Mouse (Mus musculus) embryonic facial prominence, embryonic 14.5 days (tissue): ENCODE measurements around the gene Casr. TPM values are rescaled to one million over a fixed set of nuclear protein-coding genes. Genes with fewer than 3 reads are reported as not detected.

ENCODE experiments used
- ATAC-seq: fragments of 200-750 bp; cut with Nextera tagmentation; 2 replicates; pipeline ENCODE4 v1.8.0; 2017; ENCODE audit warnings: low read depth, moderate number of reproducible peaks, moderate TSS enrichment
- DNase-seq: peaks from one replicate; pipeline ENCODE4 v3.0.0-alpha.2; 2015; ENCODE audit warnings: low spot score
- H3K27ac ChIP-seq: fragments of 300-500 bp; sonication (generic); replicated peaks from 2 replicates; pipeline ENCODE4 v1.5.1; 2014; ENCODE audit warnings: low read depth, mild to moderate bottlenecking, low read length, moderate library complexity
- H3K27me3 ChIP-seq: fragments of 300-500 bp; sonication (generic); replicated peaks from 2 replicates; pipeline ENCODE4 v1.6.1; 2014; ENCODE audit warnings: low read length; ENCODE audit not compliant: control insufficient read depth, insufficient read depth
- H3K36me3 ChIP-seq: fragments of 300-500 bp; sonication (generic); 2 replicates; pipeline ENCODE4 v1.6.1; 2014; ENCODE audit warnings: low read length, mixed read lengths; ENCODE audit not compliant: control insufficient read depth, insufficient read depth
- H3K4me1 ChIP-seq: fragments of 300-500 bp; sonication (generic); 2 replicates; pipeline ENCODE4 v1.6.1; 2014; ENCODE audit warnings: antibody characterized with exemption, low read length; ENCODE audit not compliant: control insufficient read depth, insufficient read depth
- H3K4me2 ChIP-seq: fragments of 300-500 bp; sonication (generic); 2 replicates; pipeline ENCODE4 v1.6.1; 2014; ENCODE audit warnings: low read depth, mild to moderate bottlenecking, low read length, moderate library complexity, mixed read lengths
- H3K4me3 ChIP-seq: fragments of 300-500 bp; sonication (generic); 2 replicates; pipeline ENCODE4 v1.5.1; 2014; ENCODE audit warnings: low read depth, mild to moderate bottlenecking, low read length
- H3K9ac ChIP-seq: fragments of 300-500 bp; sonication (generic); 2 replicates; pipeline ENCODE4 v1.6.1; 2014; ENCODE audit warnings: low read depth, mild to moderate bottlenecking, low read length, moderate library complexity, mixed read lengths
- H3K9me3 ChIP-seq: fragments of 300-500 bp; sonication (generic); 2 replicates; pipeline ENCODE4 v1.6.1; 2016; ENCODE audit warnings: low read length; ENCODE audit not compliant: control insufficient read depth
- WGBS: fragments of 180-500 bp; shearing (Covaris S2); extraction: QIAGEN DNeasy Blood & Tissue Kit; methylation state at CpG from one replicate; pipeline ENCODE4 v1.1.7; 2014; 5-methylcytosine and 5-hydroxymethylcytosine counted together
- polyA plus RNA-seq: library from polyadenylated mRNA; unstranded; fragments of >200 nt; fragmentation: Nextera tagmentation; extraction: Ambion mirVana; gene quantifications from 2 replicates; pipeline ENCODE4 v1.2.1, GENCODE M21; 2014

Gene Casr
- polyA plus RNA-seq, 1 experiment from 2014 or later = 0.35 TPM

DNA sequence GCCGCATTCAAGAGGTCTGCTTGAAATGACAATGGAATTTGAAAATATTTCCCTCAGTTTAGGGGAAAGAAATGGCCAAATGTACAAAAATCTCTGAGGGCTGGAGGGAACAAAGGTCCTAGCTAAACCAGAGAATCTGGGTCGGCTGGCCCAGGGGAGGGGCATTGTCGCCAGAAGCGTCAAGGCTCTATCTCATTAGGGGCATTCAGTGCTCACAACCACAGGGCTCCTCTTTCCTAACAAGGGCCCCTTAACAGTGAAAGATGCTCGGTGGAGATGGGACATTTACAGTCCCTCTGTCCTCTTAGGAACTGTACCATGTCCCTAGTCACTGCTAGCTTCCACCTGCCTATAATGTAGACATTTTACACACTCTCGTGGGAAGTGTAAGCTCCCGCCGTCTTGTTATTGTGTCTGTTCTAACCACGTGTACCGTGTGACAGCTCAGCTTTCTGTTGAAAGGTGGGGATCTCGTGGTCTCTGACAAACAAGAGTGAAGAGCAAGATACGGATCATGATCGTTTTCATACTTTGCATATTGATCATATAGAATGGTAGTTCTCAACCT lies 90.8 kb downstream of the Casr start:
- Histone ChIP-seq H3K9me3 (no peaks in the 10 kb centered on the region), H3K27me3 (no peaks in the 10 kb centered on the region), H3K4me1 (no peaks in the 10 kb centered on the region), H3K4me2 (no peak overlapping the region), H3K27ac (no peak overlapping the region), H3K36me3 (no peaks in the 10 kb centered on the region), H3K9ac (no peak overlapping the region), H3K4me3 (no peak overlapping the region)
- no peak for DNase-seq
- 53% methylated on average over 13 of the region's 13 CpGs for WGBS
- no peak for ATAC-seq

- H3K36me3 ChIP-seq = no peaks in the 10 kb centered on the region
- no peak overlapping the region for H3K4me2 ChIP-seq
- no peak for DNase-seq
- 6% methylated on average over 2 of the region's 2 CpGs for WGBS
- H3K4me3 ChIP-seq = no peak overlapping the region
- no peak for ATAC-seq
- H3K9ac ChIP-seq = no peak overlapping the region
- H3K27me3 ChIP-seq = no peaks in the 10 kb centered on the region
- no peaks in the 10 kb centered on the region for H3K4me1 ChIP-seq
- no peaks in the 10 kb centered on the region for H3K9me3 ChIP-seq
- no peak overlapping the region for H3K27ac ChIP-seq
These were observed 91.9 kb downstream of the Casr start for GRCm38 (mm10) chr16:36469955-36470478.

GRCm38 (mm10) chr16:36469367-36469766 lies 92.6 kb downstream of the Casr start:
- WGBS = 86% methylated on average over 9 of the region's 9 CpGs
- no peaks in the 10 kb centered on the region for H3K36me3 ChIP-seq
- H3K4me3 ChIP-seq = no peak overlapping the region
- H3K9ac ChIP-seq = no peak overlapping the region
- no peak overlapping the region for H3K27ac ChIP-seq
- ATAC-seq = no peak
- H3K4me2 ChIP-seq = no peak overlapping the region
- DNase-seq = no peak
- no peaks in the 10 kb centered on the region for H3K27me3 ChIP-seq
- no peaks in the 10 kb centered on the region for H3K9me3 ChIP-seq
- H3K4me1 ChIP-seq = no peaks in the 10 kb centered on the region

DNA sequence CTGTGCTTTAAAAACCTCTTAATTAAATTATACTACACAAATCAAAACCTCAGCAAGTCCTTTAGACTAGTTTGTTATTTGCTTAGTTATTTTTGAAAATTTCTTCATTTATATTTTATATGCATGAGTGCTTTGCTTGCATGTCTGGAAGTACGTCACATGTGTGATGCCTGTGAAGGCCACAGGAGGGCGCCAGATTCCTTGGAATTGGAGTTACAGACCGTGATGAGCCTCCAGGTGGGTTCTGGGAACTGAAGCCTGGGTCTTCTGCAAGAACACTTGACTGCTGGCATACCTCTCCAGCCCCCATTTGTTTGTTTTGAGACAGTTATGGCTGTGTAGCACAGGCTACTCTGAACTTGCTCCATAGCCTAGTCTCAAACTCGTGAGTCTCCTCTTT lies 93.1 kb downstream of the Casr start:
- Histone ChIP-seq H3K9ac (no peak overlapping the region), H3K27ac (no peak overlapping the region), H3K36me3 (no peaks in the 10 kb centered on the region), H3K4me1 (no peaks in the 10 kb centered on the region), H3K4me3 (no peak overlapping the region), H3K4me2 (no peak overlapping the region), H3K9me3 (no peaks in the 10 kb centered on the region), H3K27me3 (no peaks in the 10 kb centered on the region)
- no peak for DNase-seq
- WGBS = 53% methylated on average over 4 of the region's 4 CpGs
- ATAC-seq = no peak

DNA sequence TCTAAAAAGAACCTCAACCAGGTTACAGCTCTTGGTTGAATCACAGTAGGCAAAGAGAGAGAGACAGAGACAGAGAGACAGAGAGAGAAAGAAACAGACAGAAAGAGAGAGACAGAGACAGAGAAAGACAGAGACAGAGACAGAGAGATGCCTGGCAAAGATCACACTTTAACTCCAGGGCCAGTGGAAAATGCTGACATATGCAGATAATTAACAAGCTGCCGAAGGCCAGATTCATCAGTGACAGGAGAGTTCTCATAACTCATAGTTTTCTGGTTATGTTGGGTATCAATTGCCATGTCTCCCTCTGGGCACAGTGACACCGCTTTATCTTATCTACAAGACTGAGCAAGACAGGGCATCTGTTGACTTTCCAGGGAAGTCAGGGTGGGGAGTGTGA lies 94.0 kb downstream of the Casr start:
- WGBS = 65% methylated on average over 2 of the region's 2 CpGs
- no peak for ATAC-seq

DNA sequence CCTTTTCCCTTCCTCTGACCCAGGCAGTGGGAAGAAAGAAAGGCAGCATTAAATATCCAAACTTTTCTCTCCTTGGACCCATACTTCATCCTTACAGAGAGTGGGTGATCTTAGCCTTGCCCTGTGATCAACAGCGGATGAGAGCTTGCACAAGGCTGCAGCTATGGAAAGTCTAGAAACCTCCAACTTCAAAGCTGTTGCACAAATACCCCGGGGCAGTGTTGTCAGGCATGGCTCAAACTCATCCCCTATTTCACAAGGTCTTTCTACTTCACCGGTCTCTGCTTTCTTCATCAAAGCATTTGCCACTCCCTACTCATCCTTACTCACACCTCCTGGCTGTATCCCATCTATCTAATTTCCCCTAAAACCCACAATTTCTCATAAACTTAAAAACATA lies 96.5 kb downstream of the Casr start:
- no peaks in the 10 kb centered on the region for H3K27me3 ChIP-seq
- H3K4me1 ChIP-seq = no peaks in the 10 kb centered on the region
- no peak overlapping the region for H3K4me3 ChIP-seq
- H3K9ac ChIP-seq = no peak overlapping the region
- no peak overlapping the region for H3K4me2 ChIP-seq
- no peaks in the 10 kb centered on the region for H3K36me3 ChIP-seq
- no peak for ATAC-seq
- 68% methylated on average over 3 of the region's 3 CpGs for WGBS
- no peaks in the 10 kb centered on the region for H3K9me3 ChIP-seq
- DNase-seq = peak; percentile 12
- H3K27ac ChIP-seq = no peak overlapping the region

More for the DNA sequence above, 94.0 kb downstream of the Casr start:
- H3K9me3 ChIP-seq = no peaks in the 10 kb centered on the region
- H3K27ac ChIP-seq = no peak overlapping the region
- no peaks in the 10 kb centered on the region for H3K27me3 ChIP-seq
- no peaks in the 10 kb centered on the region for H3K36me3 ChIP-seq
- H3K4me3 ChIP-seq = no peak overlapping the region
- DNase-seq = no peak
- H3K4me2 ChIP-seq = no peak overlapping the region
- no peaks in the 10 kb centered on the region for H3K4me1 ChIP-seq
- H3K9ac ChIP-seq = no peak overlapping the region

DNA sequence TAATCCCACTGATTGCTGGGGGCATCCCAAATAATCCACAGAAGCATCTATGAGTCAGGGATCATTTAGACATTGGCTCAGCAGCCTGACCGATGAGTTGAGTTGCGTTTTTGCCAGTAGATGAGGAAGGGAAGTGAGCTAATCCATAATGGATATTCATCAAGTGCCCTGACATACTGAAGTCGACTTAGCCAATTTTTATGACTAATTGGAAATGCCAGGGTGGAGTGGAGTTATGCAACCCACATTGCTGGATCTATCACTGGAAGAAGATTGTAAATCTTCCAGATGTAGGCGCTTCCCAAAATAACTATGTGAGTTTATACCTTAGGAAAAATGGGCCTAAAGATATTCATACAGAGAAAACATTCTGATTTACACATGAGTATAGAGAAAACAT lies 97.9 kb downstream of the Casr start:
- Histone ChIP-seq H3K9me3 (no peaks in the 10 kb centered on the region), H3K9ac (no peak overlapping the region), H3K27me3 (no peaks in the 10 kb centered on the region), H3K36me3 (no peaks in the 10 kb centered on the region), H3K4me2 (no peak overlapping the region), H3K4me3 (no peak overlapping the region), H3K4me1 (no peaks in the 10 kb centered on the region), H3K27ac (no peak overlapping the region)
- WGBS = 80% methylated on average over 4 of the region's 4 CpGs
- no peak for ATAC-seq
- DNase-seq = no peak

DNA sequence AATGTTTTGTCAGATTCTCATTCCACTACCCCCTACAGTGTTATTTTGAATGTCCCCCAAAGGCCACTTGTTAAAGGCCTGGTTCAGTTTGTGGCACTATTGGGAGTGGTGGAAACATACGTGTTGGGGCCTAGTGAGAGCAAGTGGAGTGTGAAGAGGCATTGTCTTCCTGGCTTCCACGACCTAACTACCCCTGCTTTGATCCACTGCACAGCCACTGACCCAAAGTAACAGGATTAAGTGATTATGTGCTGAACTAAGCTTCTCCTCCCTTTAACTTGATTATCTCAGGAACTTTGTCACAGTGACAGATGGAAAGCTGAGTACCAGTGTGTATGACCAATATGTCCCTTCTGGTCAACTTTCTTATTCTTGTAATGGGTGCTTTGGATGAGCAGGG lies 101.5 kb downstream of the Casr start:
- Histone ChIP-seq H3K36me3 (no peaks in the 10 kb centered on the region), H3K27ac (no peak overlapping the region), H3K4me2 (no peak overlapping the region), H3K4me3 (no peak overlapping the region), H3K27me3 (no peaks in the 10 kb centered on the region), H3K4me1 (no peaks in the 10 kb centered on the region), H3K9me3 (no peaks in the 10 kb centered on the region), H3K9ac (no peak overlapping the region)
- WGBS = 26% methylated on average over 2 of the region's 2 CpGs
- DNase-seq (no peak), ATAC-seq (no peak)

DNA sequence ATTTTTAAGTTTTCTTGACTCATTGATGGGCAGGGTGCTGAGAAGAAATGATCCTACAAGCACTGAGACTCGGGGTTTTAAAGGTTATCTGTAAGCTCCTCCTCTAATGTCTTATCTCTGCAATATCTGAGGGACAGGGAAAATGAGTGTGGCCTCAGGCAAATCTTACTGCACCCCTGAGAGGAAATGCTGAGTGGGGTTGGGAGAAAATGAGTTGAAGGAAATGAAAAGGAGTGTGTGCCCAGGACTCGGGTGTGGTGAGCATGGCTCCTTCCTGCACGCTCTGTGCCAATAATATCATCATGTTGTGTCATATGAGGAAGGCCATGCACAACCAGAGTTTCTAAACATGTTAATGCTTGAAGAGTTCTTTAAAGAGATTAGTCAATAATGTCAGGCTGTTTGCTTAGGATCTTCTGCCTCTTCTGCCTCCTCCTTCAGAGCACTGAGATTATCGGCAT lies 106.6 kb downstream of the Casr start, which contains the start of gene Stfa3:
TSS of gene Stfa3 (minus strand) at position 51 of the 461 bp plus-strand sequence.
- H3K9ac ChIP-seq = no peak within 1 kb of the TSS
- 68% methylated on average over 4 of the region's 4 CpGs for WGBS
- H3K27me3 ChIP-seq = no peaks in the 10 kb centered on the region
- H3K4me3 ChIP-seq = no peak within 1 kb of the TSS
- no peaks in the 10 kb centered on the region for H3K36me3 ChIP-seq
- DNase-seq (no peak), ATAC-seq (no peak)
- H3K4me1 ChIP-seq = no peaks in the 10 kb centered on the region
- no peaks in the 10 kb centered on the region for H3K9me3 ChIP-seq
- H3K27ac ChIP-seq = no peak within 1 kb of the TSS
- H3K4me2 ChIP-seq = no peak within 1 kb of the TSS
